Mouse (Mus musculus): Measurements from ENCODE around the gene Gp9.
A peak's percentile ranks its signal among the peaks of the same experiment; 100 is the strongest.
"Not testable (repeated sequence)": the region's sequence is repeated elsewhere in the genome, so short reads cannot be mapped to it uniquely, and the experiment has no call there.

Gene Gp9

DNA sequence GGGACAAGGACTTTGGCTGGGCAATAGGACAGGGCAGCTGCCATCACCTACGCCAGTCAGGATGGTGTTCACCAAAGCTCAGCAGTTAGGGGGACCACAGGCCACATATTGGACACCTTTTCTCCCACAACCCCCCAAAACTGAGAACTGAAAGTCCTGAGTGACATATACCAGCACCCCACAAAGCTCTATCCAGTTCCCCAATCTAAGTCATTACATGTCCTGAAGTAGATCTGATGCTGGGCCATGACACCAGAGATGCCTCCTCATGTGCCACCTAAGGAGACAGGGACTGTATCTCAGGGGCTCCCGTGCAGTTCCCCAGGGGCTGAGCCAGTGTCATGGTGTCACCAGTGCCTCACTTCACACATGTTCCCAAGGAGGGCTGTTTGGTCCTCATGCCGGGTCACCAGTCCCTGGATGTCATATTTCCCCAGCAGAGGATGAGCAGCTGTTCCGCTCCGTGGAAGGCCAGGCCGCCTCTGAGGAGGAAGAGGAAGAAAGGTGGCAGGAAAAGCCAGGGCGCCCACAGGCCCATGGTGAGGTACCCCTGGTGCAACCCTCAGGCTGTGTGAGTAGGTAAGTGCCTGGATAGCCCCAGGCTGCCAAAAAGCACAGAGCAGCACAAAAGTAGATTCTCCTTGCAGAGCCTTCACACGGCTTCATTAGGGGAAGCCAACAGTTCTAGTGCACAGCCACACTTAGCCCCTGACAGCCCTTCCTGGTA lies 27.5 kb upstream of the Gp9 start:
- no peak for DNase-seq (ENCODE audit: low read depth, low spot score)

DNA sequence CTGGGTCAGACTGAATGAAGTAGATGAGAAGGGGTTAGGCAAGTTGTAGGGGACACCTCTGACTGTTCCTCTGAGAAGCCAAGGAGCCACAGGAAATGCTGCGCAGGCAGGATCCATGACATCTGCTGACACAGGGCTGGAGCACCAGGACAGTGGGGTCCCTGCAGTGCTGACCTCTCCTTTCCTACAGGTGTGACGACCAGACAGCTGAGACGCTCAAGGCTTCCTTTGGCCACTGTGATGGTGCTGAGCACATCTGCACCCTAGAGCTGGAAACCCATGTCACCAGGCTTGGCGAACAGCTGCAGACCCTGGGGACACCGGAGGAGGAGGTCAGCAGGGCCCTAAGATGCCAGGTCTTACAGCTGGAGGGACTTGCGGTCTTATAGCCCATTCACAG lies 26.3 kb upstream of the Gp9 start:
- DNase-seq (ENCODE audit: low read depth, low spot score): no peak

DNA sequence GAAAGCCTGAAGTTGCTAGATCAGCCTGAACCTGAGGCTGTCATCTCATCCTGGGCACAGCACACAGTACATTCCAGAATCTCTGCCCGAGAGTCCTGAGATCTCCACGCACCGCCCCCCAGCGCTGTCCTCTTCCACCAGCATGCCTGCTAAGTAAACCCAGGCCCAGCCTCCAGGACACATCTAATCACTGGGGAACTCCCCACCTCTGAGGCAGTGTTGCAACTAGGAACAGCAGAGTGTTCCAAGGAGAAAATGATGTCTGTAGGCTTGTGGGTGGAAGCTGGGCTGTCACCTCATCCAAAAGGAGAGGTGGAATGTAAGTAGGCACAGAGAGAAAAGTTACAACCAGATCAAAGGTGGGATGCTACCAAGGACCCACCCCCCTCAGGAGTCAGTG lies 22.7 kb upstream of the Gp9 start:
- no peak for DNase-seq (ENCODE audit: low read depth, low spot score)

DNA sequence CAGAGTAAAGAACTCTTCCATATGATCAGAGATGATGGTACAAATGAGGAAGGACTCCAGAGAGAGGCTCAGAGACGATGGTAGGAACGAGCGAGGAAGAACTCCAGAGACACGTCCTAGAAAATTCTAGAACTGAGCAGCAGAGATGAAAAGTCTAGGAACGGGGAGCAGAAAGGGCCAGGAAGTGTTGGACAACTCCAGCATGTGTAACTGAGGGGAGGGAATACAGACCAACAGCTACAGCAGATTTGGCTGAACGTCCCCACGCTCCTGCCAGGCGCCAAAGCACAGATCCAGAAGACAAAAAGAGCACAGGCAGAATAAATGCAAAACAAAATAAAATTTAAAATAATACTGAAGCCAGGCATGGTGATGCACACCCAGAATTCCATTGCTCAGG lies 21.0 kb upstream of the Gp9 start:
- DNase-seq (ENCODE audit: low read depth, low spot score): no peak

DNA sequence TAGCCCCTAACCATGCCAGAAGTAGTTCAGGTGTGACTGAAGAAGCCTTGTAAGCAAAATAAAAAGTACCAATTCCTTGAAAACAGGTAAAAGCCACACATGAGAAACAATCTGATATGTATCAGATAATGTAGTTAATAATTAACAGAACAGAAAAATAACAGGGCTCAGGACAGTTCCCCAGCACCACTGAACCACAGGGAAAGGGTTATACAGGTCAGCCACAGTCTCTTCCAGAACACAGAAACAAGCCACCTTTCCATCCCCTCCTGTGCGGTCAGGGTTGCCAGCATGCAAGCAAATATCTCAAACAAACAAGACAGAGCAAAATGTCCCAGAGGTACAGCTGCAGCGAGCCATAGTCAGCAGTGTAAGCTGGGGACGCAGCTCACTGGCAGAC lies 18.5 kb upstream of the Gp9 start:
- DNase-seq (ENCODE audit: low read depth, low spot score): no peak

DNA sequence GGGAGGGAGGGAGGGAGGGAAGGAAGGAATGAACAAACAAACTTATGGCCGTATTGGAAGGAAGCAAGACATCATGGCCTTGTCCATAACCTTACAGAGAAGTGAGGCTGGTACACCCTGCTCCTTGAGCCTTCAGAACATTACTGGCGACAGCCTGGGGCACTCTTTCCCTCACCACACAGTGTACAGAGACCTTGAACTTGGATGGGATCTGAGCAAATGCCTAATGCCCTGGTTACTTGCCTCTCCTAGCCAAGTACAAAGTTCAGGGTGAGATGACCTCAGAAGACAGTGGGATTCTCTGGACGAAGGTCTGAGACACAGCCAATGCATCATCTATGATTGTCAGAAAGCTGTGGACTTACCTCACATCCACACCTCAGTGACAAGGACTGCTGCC lies 18.0 kb upstream of the Gp9 start:
- no peak for DNase-seq (ENCODE audit: low read depth, low spot score)

DNA sequence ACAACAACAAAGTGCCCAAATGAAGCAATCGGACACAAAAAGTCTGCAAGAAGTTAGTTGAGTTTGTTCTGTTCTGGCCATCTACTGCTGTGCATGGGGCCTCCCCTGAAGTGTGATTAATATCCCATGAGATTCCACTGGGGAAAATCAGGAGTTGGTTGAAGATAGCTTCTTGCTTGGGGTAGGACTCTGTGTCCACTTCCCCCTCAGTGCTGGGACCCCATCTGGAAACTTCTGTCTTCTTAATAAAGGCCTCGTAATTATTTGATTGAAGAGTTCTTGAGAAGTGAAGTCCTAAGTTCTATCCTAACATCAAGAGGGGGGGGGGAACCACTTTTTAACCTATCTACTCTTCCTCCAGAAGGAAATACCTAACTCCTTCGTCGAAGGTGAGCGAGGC lies 15.7 kb upstream of the Gp9 start:
- DNase-seq (ENCODE audit: low read depth, low spot score): no peak

DNA sequence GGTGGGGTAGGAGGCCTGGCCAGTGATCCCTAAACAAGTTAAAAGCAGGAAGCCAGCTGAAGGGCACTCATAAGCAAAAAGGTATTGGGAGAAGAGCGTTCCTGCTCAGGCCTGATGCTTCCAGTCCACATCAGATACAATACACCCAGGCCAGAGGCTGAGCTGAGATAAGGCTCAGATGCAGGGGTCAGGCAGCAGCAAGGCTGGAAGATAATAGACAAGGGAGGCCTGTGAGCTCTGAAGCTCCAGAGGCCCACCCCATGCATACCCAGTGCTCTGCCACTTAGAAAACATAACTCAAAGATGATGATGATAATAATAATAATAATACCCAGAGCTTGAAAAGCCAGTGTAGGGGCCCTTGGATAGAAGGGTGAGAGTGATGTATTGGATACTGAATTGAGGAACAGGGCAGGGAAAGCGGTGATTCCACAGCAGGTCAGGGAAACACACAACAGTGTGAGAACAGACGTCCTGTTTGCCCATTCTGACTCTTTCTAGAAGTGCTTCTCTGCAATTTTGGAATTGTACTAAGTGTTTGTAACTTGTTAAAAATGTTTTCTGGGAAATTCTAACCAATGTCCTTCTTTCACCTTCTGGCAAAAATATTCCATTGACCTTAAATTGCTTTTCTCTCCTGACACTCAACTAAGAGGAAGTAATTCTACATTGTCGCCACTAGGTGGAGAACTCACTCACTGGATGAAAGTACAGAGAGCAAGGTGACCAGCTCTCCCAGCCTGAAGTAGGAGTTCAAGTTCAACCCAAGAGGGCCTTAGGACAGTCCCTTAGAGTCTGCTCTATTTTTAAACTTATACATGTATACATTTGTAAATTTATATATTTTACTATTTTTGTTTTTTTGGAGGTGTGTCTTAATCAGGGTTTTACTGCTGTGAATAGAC lies 14.2 kb upstream of the Gp9 start:
- peak; percentile 72 for DNase-seq (ENCODE audit: low read depth, low spot score)

DNA sequence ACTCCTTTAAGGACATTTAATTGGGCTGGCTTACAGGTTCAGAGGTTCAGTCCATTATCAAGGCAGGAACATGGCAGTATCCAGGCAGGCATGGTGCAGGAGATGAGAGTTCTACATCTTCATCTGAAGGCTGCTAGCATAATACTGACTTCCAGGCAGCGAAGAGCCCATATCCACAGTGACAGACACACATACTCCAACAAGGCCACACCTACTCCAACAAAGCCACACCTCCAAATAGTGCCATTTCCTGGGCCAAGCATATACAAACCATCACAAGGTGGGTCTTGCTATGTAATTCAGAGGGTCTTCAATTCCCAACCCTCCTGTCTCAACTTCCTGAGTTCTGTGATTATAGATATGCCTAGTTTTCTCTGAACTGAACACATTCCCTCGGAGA lies 13.6 kb upstream of the Gp9 start:
- not testable (repeated sequence) for DNase-seq (ENCODE audit: low read depth, low spot score)

DNA sequence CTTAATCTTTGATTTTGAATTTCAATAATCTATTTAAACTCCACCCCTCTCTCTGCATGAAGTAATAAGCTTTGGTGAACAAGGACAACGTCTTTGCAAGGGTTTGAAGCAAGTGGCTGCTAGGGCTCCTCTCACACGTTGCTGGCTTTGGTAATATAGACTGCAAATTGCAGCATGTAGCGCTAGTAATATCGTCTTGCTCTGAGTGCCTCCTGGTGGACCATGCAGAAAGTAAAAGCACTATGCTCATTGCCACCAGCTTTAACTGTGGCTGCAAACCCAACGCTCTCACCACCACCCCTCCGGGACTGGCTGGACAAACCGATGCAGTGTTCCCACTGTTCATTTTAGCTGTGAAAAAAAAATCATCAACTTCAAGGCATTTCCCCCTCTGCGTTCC lies 7.2 kb upstream of the Gp9 start:
- DNase-seq (ENCODE audit: low read depth, low spot score): peak; percentile 36

DNA sequence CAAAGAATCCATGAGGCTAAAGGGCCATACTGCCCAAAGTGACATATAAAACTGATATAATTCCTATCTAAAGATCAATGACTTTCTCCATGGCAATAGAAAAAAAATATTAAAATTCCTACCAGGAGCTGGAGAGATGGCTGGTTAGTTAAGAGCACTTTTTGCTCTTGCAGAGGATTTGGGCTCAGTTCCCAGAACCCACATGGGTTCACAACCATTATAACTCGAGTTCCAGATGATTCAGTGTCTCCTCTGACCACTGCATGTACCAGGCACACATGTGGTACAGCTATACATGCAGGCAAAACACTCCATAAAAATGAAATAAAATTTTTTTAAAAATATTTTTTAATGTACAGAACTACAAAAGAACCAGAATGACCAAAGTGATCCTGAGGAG lies 3.4 kb upstream of the Gp9 start:
- no peak for DNase-seq (ENCODE audit: low read depth, low spot score)

DNA sequence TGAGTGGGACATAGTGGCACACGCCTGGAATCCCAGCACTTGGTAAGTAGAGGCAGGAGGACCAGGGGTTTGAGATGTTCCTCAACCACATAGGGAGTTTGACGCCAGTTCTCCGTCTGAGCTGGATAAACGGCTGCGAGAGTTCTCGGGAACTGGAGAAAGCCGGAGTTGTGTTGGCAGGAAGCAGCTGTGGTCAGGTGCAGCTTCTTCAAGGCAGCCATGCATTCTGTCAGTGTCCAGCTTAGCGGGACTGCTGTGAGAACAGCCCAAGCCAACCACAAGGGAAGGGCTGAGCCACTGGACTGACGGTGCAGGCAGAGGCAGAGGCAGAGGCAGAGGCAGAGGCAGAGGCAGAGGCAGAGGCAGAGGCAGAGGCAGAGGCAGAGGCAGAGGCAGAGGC lies 3.0 kb upstream of the Gp9 start:
- no peak for DNase-seq (ENCODE audit: low read depth, low spot score)

DNA sequence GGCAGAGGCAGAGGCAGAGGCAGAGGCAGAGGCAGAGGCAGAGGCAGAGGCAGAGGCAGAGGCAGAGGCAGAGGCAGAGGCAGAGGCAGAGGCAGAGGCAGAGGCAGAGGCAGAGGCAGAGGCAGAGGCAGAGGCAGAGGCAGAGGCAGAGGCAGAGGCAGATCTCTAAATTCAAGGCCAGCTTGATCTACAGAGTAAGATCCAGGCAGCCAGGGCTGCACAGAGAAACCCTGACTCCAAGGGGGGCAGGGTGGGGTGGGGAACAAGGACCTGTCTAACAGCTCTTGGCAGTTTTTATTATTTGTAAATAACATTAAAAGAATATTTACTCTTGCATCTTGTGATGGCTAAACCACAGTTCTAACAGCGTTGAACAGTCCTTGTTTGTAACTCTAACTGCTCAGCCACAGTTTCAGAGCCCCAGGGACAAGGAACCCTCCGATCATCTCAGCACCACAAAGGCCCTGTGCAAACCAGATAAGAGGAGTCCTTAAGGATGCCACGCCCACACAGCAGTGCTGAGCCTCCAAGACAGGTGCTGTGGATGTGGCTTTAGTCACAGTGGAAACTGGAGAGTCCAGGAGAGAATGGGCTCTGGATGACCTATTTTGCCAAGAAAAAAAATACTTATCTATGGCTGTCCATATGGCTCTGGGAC lies 2.2 kb upstream of the Gp9 start:
- no peak for DNase-seq (ENCODE audit: low read depth, low spot score)

DNA sequence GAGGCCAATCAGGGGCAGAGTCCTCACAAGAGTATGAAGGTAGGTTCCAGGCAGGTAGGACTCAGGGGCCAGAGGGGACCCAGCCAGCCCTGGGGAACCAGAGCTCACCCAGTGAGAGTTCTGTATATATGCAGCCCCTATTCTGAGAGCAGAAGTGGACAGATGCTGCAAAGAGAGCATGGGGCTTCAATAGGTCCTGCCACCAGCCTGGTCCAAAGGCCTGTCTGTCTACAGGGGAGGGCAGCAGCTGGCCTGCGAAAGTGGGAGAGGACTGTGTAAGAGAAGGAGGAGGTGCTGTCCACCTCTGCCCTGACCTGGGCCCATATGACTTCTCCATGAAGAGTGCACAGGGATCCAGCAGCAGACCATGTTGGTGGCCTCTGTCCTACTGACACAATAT lies 1.2 kb upstream of the Gp9 start:
- no peak for DNase-seq (ENCODE audit: low read depth, low spot score)

DNA sequence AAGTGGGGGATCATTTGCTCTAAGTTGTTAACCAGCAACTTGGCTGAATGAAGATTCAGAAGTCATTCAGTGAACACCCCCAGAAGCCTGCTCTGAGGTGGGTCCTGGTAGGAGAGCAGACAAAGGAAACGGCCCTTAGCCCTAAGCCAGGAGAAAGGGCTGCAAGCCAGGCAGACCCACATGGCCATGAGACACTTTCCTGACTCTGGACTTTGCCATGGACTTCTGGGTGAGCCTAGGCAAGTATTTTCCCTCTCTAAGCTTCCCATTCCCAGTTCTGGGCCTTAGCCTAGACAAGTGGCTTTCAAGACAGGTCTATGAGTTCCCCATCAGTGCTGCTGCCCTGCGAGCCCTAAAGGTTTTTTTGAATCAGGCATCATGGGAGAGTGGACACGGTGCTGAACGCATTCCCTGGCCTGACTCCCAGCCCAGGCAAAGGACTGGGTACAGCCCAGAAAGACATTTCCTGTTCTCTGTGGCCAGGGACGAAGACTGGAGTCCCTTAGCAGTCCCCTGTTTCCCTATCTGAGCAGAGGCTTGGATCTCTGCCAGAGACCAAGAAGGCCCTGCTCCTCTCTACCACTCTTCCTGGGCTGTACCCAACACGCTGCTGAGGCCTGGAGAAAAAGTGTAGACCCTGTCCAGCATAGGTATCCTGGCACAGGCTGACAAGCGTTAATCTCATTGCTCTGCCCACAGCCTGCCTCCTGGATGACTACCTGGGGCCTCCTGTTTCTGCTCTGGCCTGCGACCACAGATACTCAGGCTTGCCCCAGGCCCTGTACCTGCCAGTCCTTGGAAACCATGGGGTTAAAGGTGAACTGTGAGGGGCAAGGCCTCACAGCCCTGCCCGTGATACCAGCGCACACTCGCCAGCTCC lies 662 bp downstream of the Gp9 start:
- no peak for DNase-seq (ENCODE audit: low read depth, low spot score)

DNA sequence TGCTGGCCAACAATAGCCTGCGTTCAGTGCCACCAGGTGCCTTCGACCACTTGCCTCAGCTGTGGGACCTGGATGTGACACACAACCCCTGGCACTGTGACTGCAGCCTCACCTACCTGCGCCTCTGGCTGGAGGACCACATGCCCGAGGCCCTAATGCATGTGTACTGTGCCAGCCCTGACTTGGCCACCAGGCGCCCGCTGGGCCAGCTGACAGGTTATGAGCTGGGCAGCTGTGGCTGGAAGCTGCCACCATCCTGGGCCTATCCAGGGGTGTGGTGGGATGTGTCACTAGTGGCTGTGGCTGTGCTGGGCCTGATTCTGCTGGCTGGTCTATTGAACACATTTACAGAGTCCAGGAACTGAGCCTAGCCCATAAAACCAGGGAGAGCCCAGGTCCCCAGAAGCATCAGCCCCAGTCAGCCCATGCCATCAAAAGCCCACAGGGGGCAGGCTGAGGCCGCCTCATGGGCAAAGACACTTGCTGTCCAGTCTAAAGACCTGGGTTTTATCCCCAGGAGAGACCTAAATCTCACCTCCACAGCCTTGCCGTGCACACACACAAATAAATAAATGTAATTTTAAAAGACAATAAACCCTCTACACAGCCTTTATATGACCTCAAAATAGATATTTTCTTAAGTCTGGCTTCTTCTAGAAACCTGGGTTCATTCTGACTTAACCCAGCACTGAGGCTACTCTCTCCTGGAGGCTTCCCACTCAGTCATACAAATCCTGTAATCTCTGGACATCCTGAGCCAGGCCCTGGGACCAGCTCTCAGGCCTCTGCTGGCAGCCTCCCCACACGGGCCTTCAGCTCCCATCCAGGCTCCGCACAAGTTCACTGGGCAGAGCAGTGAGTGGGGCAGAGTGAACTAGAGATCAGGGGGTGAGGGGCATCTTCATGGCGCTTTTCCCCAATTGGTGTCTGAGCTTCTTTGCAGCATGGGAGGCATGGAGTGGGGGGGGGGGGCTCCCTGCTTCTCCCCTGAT lies 1.6 kb downstream of the Gp9 start:
- no peak for DNase-seq (ENCODE audit: low read depth, low spot score)

DNA sequence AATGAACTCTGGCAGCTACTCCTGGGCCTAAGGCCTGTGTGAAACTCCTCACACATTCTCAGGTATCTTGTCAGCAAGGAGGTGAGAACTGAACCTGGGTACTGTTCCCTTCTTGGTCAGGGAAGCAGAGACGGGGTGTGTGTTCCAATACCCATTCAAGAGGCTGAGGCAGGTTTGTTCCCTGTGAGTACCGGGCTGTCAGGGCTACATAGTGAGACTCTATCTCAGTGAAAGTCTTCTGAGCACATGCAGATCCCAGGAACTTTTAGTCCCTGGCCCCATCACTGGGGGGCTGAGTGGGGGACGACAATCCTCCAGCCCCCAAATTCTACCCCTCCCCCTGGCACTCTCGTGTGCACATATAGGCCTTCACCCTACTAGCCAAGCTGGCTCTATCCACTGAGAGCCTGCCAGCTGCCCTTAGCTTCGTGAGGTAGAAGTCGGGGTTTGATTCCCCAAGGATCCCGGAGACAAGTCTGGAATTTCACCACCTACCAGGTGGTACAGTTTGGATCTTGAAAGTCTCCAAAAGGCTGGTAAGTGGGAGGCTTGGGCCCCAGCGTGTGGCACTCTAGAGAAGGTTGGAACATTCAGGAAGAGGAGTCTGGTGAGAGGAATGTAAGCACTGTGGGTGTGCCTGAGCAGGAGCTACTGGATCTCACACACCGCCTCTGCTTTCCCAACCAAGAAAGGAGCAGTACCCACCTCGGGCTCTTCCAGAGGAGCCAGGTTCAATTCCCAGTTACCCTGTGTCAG lies 2.9 kb downstream of the Gp9 start:
- DNase-seq (ENCODE audit: low read depth, low spot score): peak; percentile 17

DNA sequence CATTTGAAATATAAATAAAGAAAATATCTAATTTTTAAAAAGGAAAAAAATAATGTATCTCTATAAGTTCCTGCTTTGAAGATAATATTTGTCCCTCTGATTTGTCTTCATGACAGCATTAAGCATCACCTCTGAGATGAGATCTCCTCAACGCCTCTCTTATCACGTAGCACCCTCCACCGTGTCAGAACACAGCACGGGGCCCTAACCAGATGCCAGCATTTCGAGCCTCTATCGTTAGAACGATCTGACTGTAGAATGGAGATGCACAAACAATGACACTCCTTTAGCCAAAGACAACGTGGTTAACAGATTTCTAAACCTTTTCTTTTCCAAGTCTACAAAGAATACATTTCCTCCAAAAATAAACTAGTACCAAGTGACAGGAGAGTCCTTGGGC lies 6.2 kb downstream of the Gp9 start:
- no peak for DNase-seq (ENCODE audit: low read depth, low spot score)

DNA sequence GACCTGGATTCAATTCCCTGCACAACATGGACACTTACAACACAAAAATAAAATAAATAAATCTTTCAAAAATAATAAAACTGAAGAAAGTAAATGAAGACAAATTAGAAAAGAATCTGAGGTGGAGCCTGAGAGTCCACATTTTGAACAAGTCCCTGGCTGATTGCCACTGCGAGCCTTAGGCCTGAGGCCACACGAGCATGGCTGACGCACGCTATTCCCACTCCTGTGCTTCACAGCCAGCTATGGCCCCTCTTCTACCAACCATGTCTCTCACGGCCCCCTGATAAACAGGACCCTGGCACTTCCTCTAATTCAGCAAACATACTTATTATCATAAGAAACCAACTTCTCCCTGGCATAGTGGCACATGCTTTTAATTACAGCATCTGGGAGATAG lies 8.7 kb downstream of the Gp9 start:
- no peak for DNase-seq (ENCODE audit: low read depth, low spot score)

Measured in brain, adult 2 months (tissue).